32 mouse cellular contexts compared by ENCODE assay signal in genomic region chr10:33872672-33873398, GRCm38 (mm10). TPM values are rescaled to one million over a fixed set of nuclear protein-coding genes. Genes with fewer than 3 reads are reported as not detected.
DNase-seq lines count a peak whose midpoint lies in the region; ATAC-seq lines count a peak whose summit lies in the region.
"Had no signal": no experiment of that assay in that cellular context is flagged by ENCODE, and none has a peak within 500 bp of the region (broad histone marks: within the 10 kb centered on the region; RNA-seq: fewer than 3 reads in every experiment).

No protein-coding gene starts in this region.

- H3K9me3 ChIP-seq in kidney, embryonic 15.5 days (replicated peaks), result no peaks in the 10 kb centered on the region
- H3K9me3 ChIP-seq in hindbrain, embryonic 13.5 days, result no peaks in the 10 kb centered on the region
- H3K9me3 ChIP-seq: heart, embryonic 15.5 days had no signal

- H3K4me1 ChIP-seq in kidney, embryonic 15.5 days, result no peaks in the 10 kb centered on the region
- H3K4me1 ChIP-seq in hindbrain, embryonic 13.5 days (replicated peaks), result no peaks in the 10 kb centered on the region
- H3K4me1 ChIP-seq: forebrain, embryonic 10.5 days; forebrain, embryonic 13.5 days; heart, embryonic 12.5 days; heart, embryonic 15.5 days; hindbrain, embryonic 10.5 days had no signal

- WGBS in kidney, embryonic 15.5 days, result 52% methylated on average over 2 of the region's 2 CpGs
- 93% methylated on average over 2 of the region's 2 CpGs for WGBS in hindbrain, embryonic 13.5 days

- H3K36me3 ChIP-seq in kidney, embryonic 15.5 days, result no peaks in the 10 kb centered on the region
- no peaks in the 10 kb centered on the region for H3K36me3 ChIP-seq in hindbrain, embryonic 13.5 days
- H3K36me3 ChIP-seq: forebrain, embryonic 10.5 days; G1E; heart, embryonic 12.5 days; heart, embryonic 15.5 days; hindbrain, embryonic 10.5 days had no signal

- H3K4me3 ChIP-seq in kidney, embryonic 15.5 days (replicated peaks), result no peak overlapping the region
- no peak overlapping the region for H3K4me3 ChIP-seq in hindbrain, embryonic 13.5 days
- H3K4me3 ChIP-seq: forebrain, embryonic 10.5 days; forebrain, embryonic 13.5 days; heart, embryonic 12.5 days; heart, embryonic 15.5 days; hindbrain, embryonic 10.5 days had no signal

- no peak overlapping the region for H3K27ac ChIP-seq in kidney, embryonic 15.5 days
- no peak overlapping the region for H3K27ac ChIP-seq in hindbrain, embryonic 13.5 days
- H3K27ac ChIP-seq: forebrain, embryonic 10.5 days; forebrain, embryonic 13.5 days; heart, embryonic 15.5 days; hindbrain, embryonic 10.5 days; hindbrain, embryonic 14.5 days had no signal

- H3K27me3 ChIP-seq in kidney, embryonic 15.5 days, result no peaks in the 10 kb centered on the region
- no peaks in the 10 kb centered on the region for H3K27me3 ChIP-seq in hindbrain, embryonic 13.5 days
- H3K27me3 ChIP-seq: CH12.LX; forebrain, embryonic 13.5 days; heart, embryonic 12.5 days; heart, embryonic 15.5 days had no signal

- H3K9ac ChIP-seq in kidney, embryonic 15.5 days, result no peak overlapping the region
- H3K9ac ChIP-seq in hindbrain, embryonic 13.5 days, result no peak overlapping the region
- H3K9ac ChIP-seq: forebrain, embryonic 13.5 days; heart, embryonic 12.5 days; heart, embryonic 15.5 days; hindbrain, embryonic 14.5 days had no signal

- peak; percentile 47 for DNase-seq in kidney, adult 18-20 months
- no peak for DNase-seq in kidney, postnatal 10 days
- DNase-seq in kidney, postnatal 14 days, result peak; percentile 9
- DNase-seq in kidney, postnatal 4 days, result peak; percentile 5 to 16
- DNase-seq in gastrocnemius, postnatal 10 days, result no peak
- DNase-seq: adrenal gland, postnatal 14 days; B cell, adult 2 months; cerebellum, adult 11 months; cerebellum, adult 2 months; cerebellum, postnatal 10 days; gastrocnemius, postnatal 25 days; heart, adult 18-20 months; heart, postnatal 10 days; heart, postnatal 36 days had no signal

- peak; percentile 79 for ATAC-seq in kidney, embryonic 15.5 days (replicated peaks; ENCODE audit: low FRiP score)
- ATAC-seq in inflammation-experienced regulatory T-cells, adult 6 months, result no peak
- ATAC-seq in hindbrain, embryonic 13.5 days (ENCODE audit: low FRiP score), result no peak
- ATAC-seq: forebrain, embryonic 13.5 days; forebrain, embryonic 16.5 days; Patski had no signal

- no peak overlapping the region for H3K4me2 ChIP-seq in kidney, embryonic 15.5 days
- no peak overlapping the region for H3K4me2 ChIP-seq in hindbrain, embryonic 13.5 days
- H3K4me2 ChIP-seq: forebrain, embryonic 13.5 days; heart, embryonic 12.5 days; heart, embryonic 15.5 days; hindbrain, embryonic 14.5 days had no signal

RNA-seq across cellular contexts. Expression of gene Sult3a1, which starts 15.3 kb away (rescaled TPM):
- polyA plus RNA-seq in kidney, embryonic 15.5 days (2015; fragmentation: Nextera tagmentation; extraction: Ambion mirVana), result not detected in 2 replicates
- total RNA-seq in gastrocnemius, postnatal 10 days (2021), result not detected
- polyA plus RNA-seq in inflammation-experienced regulatory T-cells, adult 6 months (2017; shearing (Covaris generic)), result not detected
- polyA plus RNA-seq in hindbrain, embryonic 13.5 days (2015; fragmentation: Nextera tagmentation; extraction: Ambion mirVana), result not detected in 2 replicates
- total RNA-seq: adrenal gland, postnatal 14 days; adrenal gland, postnatal 4 days; CH12.LX; G1E; gastrocnemius, postnatal 25 days; heart, adult 18-20 months; heart, postnatal 10 days; heart, postnatal 36 days had no signal
- polyA plus RNA-seq: cerebellum, adult 2 months; embryonic facial prominence, embryonic 11.5 days; embryonic facial prominence, embryonic 14.5 days; forebrain, embryonic 10.5 days; forebrain, embryonic 13.5 days; forebrain, embryonic 16.5 days; G1E; gonadal fat pad, adult 2 months; heart, embryonic 12.5 days; heart, embryonic 15.5 days; hindbrain, embryonic 10.5 days; hindbrain, embryonic 14.5 days; Patski had no signal

RNA-seq across cellular contexts. Expression of gene Rsph4a, which starts 32.1 kb away (rescaled TPM):
- 0.05 and 0.14 TPM in 2 replicates for polyA plus RNA-seq in kidney, embryonic 15.5 days (2015; fragmentation: Nextera tagmentation; extraction: Ambion mirVana)
- not detected for total RNA-seq in gastrocnemius, postnatal 10 days (2021)
- under 1 TPM in 2 of 3 experiments, not detected in 1; 0.16 to 0.17 TPM for polyA plus RNA-seq in inflammation-experienced regulatory T-cells, adult 6 months (2017; shearing (Covaris generic))
- 0.41 and 1.2 TPM in 2 replicates for polyA plus RNA-seq in hindbrain, embryonic 13.5 days (2015; fragmentation: Nextera tagmentation; extraction: Ambion mirVana)
- total RNA-seq: CH12.LX; gastrocnemius, adult 18-20 months; gastrocnemius, postnatal 25 days; heart, postnatal 10 days; heart, postnatal 36 days had no signal
- polyA plus RNA-seq: embryonic facial prominence, embryonic 11.5 days; G1E; heart, embryonic 12.5 days had no signal

Comparison
In these comparisons a context has a peak if more than half of its experiments do, and no peak if none do; other contexts are left out.
1. DNase-seq: peak in kidney, adult 18-20 months (single experiment), kidney, postnatal 14 days (single experiment) and kidney, postnatal 4 days (2 of 2); none in kidney, postnatal 10 days (single experiment) and gastrocnemius, postnatal 10 days (single experiment).